Mouse (Mus musculus): ENCODE results near the gene Mapt. TPM values are rescaled to one million over a fixed set of nuclear protein-coding genes. Genes with fewer than 3 reads are reported as not detected.

Mapt gene
- total and polyA plus RNA-seq, 3 experiments = 30.1 to 91.6 (median 77.9) TPM

DNA sequence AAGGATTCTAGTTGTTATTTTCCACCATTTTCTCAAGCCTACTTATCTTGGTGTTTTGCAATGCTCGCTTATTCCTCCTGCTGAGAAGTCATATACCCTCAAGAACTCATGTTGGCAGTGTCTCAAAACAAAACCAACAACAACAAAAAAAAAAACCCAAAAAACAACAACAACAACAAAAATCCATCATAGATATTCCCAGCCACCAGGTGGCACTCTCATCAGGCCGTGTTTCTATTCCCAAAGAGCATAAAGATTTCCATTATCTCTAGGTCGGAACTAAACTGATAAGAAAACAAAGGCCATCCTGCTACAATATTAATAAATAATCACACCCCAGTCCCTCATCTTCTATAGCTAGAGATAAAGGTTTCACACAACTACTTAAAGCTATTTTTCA, 115.7 kb downstream of the Mapt start:
- no peak for DNase-seq
- 42% methylated on average over 3 of the region's 3 CpGs for WGBS
- Histone ChIP-seq H3K9ac (ENCODE audit: low read depth, low read length) (no peak overlapping the region), H3K27ac (no peak overlapping the region), H3K79me2 (replicated peaks; ENCODE audit: control insufficient read depth, insufficient read depth, low read length) (no peaks in the 10 kb centered on the region), H3K4me1 (ENCODE audit: control insufficient read depth, insufficient read depth, low read length) (no peaks in the 10 kb centered on the region), H3K4me3 (no peak overlapping the region), H3K27me3 (ENCODE audit: control insufficient read depth, insufficient read depth, low read length) (no peaks in the 10 kb centered on the region), H3K36me3 (ENCODE audit: control insufficient read depth, insufficient read depth, low read length) (peaks cover 13% of the 10 kb centered on the region)
- intact Hi-C loops (cut with DNase I) = loop anchor here (2.0 kb wide), 2 partner anchors 96 to 114 kb away; no protein-coding TSS in a partner anchor
- TF ChIP-seq CTCF (IDR thresholded peaks at IDR 0.05) = peak; percentile 80
- no peak for TF ChIP-seq EP300 (IDR thresholded peaks at IDR 0.05; ENCODE audit: insufficient read depth, low read depth, low read length)

DNA sequence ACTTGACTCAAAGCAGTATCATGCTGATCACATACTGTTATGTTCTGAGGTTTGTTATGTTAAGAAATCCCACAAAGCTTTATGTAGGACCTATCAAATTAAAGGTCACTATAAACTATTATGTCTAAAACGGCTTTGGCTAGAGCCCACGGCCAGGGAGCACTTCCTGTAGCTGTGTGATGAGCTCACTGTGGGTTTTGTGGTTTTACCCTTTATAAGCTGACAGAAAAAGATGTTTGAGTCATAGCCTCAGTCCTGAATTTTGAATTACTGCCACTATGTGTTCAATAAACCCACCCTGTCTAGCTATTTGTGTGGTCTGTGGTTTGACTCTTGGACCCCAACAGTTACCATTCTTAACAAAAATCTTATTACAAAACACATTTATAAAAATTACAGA, 130.6 kb downstream of the Mapt start:
- Histone ChIP-seq H3K79me2 (replicated peaks; ENCODE audit: control insufficient read depth, insufficient read depth, low read length) (no peaks in the 10 kb centered on the region; the same call in 1 of the 2 replicates), H3K4me3 (no peak overlapping the region), H3K27ac (no peak overlapping the region), H3K4me1 (ENCODE audit: control insufficient read depth, insufficient read depth, low read length) (no peaks in the 10 kb centered on the region; the same call in 1 of the 2 replicates), H3K36me3 (ENCODE audit: control insufficient read depth, insufficient read depth, low read length) (peaks cover 6% of the 10 kb centered on the region), H3K27me3 (ENCODE audit: control insufficient read depth, insufficient read depth, low read length) (no peaks in the 10 kb centered on the region), H3K9ac (ENCODE audit: low read depth, low read length) (no peak overlapping the region)
- TF ChIP-seq EP300 (IDR thresholded peaks at IDR 0.05; ENCODE audit: insufficient read depth, low read depth, low read length) (no peak), POLR2A (IDR thresholded peaks at IDR 0.05; ENCODE audit: insufficient read depth, low read depth, low read length) (no peak), CTCF (IDR thresholded peaks at IDR 0.05) (no peak)
- no peak for DNase-seq
- 31% methylated on average over 2 of the region's 2 CpGs for WGBS
- intact Hi-C loops (cut with DNase I) = no loop called here

- Histone ChIP-seq H3K79me2 (replicated peaks; ENCODE audit: control insufficient read depth, insufficient read depth, low read length) (peaks cover 1% of the 10 kb centered on the region; the same call in 1 of the 2 replicates), H3K27ac (no peak overlapping the region), H3K27me3 (ENCODE audit: control insufficient read depth, insufficient read depth, low read length) (no peaks in the 10 kb centered on the region), H3K9ac (ENCODE audit: low read depth, low read length) (no peak overlapping the region), H3K4me1 (ENCODE audit: control insufficient read depth, insufficient read depth, low read length) (no peaks in the 10 kb centered on the region; the same call in 1 of the 2 replicates), H3K4me3 (no peak overlapping the region), H3K36me3 (ENCODE audit: control insufficient read depth, insufficient read depth, low read length) (peaks cover 8% of the 10 kb centered on the region)
- WGBS = 84% methylated on average over 1 of the region's 1 CpGs
- TF ChIP-seq EP300 (IDR thresholded peaks at IDR 0.05; ENCODE audit: insufficient read depth, low read depth, low read length) = no peak
- no peak for TF ChIP-seq POLR2A (IDR thresholded peaks at IDR 0.05; ENCODE audit: insufficient read depth, low read depth, low read length)
- TF ChIP-seq CTCF (IDR thresholded peaks at IDR 0.05) = no peak
- intact Hi-C loops (cut with DNase I) = no loop called here
- no peak for DNase-seq
These were observed 131.5 kb downstream of the Mapt start for GRCm38 (mm10) chr11:104362704-104363103.

DNA sequence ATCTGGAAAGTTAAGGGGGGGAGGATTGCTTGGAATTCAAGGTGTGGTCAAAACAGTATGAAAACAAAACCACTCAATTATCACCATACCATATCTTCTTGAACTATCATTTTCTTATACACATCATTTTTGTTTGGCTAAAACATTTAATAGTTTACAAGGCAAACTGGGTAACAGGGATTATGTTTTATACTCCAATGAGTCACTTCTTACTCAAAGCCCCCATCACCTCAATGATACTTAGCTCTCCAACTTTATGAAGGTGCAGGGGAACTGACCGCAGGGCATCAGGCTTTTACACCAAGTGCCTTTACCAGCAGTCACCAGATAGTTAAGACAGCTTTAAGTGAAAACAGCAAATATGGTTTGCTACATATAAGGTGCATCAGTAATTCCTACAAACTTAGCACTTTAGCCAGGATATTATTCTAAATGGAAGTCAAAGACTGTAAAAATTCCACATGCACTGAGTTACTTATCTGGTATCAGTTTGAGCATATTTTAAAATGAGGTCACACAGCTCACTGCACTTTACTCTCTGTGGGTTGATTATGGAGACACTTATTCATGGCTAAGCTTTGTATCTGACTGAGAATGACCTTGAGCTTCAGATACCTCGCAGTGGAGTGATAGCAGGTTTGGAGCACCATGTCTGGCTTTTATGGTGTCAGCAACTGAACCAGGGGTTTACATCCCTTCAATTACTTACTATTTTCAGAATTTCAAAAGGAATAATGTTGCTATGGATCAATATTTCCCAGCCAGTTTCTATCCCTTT, 132.8 kb downstream of the Mapt start:
- 64% methylated on average over 2 of the region's 2 CpGs for WGBS
- DNase-seq = no peak
- no peaks in the 10 kb centered on the region; the same call in 1 of the 2 replicates for H3K4me1 ChIP-seq (ENCODE audit: control insufficient read depth, insufficient read depth, low read length)
- TF ChIP-seq EP300 (IDR thresholded peaks at IDR 0.05; ENCODE audit: insufficient read depth, low read depth, low read length) = no peak
- no peak overlapping the region for H3K9ac ChIP-seq (ENCODE audit: low read depth, low read length)
- no peaks in the 10 kb centered on the region for H3K27me3 ChIP-seq (ENCODE audit: control insufficient read depth, insufficient read depth, low read length)
- intact Hi-C loops (cut with DNase I) = no loop called here
- no peak overlapping the region for H3K27ac ChIP-seq
- H3K79me2 ChIP-seq (replicated peaks; ENCODE audit: control insufficient read depth, insufficient read depth, low read length) = peaks cover 1% of the 10 kb centered on the region; the same call in 1 of the 2 replicates
- H3K36me3 ChIP-seq (ENCODE audit: control insufficient read depth, insufficient read depth, low read length) = peaks cover 14% of the 10 kb centered on the region
- no peak overlapping the region for H3K4me3 ChIP-seq

DNA sequence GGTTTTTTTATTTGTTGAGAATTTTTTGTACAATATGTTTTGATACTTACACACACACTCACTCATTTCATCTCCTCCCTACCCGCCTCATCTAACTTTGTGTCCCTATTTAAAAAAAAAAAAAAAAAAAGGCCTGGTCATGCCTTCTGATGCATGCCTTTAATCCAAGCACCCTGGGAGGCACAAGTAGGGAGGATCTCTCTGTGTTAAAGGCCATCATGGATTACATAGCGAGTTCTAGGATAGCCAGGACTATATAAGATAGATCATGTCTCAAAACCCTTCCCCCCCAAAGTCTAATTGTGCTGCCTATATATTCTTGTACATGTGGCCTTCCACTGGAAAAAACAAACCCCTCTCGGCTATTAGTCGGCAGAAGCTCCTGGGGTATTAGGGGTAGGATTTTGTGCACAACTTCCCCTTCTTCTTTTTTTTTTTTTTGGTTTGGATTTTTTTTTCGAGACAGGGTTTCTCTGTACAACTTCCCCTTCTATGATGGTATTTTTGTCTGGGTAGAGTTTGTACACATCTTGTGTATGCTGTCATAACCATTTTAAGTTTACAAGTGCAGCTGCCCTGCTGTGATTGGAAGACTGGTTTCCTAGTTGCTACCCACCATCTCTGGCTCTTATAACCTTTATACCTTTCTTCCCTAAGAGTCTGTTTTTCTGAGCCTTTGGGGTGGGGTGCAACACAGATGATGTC, 136.4 kb downstream of the Mapt start:
- DNase-seq = no peak
- H3K4me3 ChIP-seq = no peak overlapping the region
- H3K79me2 ChIP-seq (replicated peaks; ENCODE audit: control insufficient read depth, insufficient read depth, low read length) = peaks cover 1% of the 10 kb centered on the region; the same call in 1 of the 2 replicates
- no peak overlapping the region for H3K27ac ChIP-seq
- intact Hi-C loops (cut with DNase I) = no loop called here
- no peaks in the 10 kb centered on the region for H3K27me3 ChIP-seq (ENCODE audit: control insufficient read depth, insufficient read depth, low read length)
- 77% methylated on average over 5 of the region's 5 CpGs for WGBS
- TF ChIP-seq EP300 (IDR thresholded peaks at IDR 0.05; ENCODE audit: insufficient read depth, low read depth, low read length) (no peak), POLR2A (IDR thresholded peaks at IDR 0.05; ENCODE audit: insufficient read depth, low read depth, low read length) (no peak), CTCF (IDR thresholded peaks at IDR 0.05) (no peak)
- no peak overlapping the region for H3K9ac ChIP-seq (ENCODE audit: low read depth, low read length)
- H3K4me1 ChIP-seq (ENCODE audit: control insufficient read depth, insufficient read depth, low read length) = no peaks in the 10 kb centered on the region
- H3K36me3 ChIP-seq (ENCODE audit: control insufficient read depth, insufficient read depth, low read length) = peaks cover 14% of the 10 kb centered on the region

DNA sequence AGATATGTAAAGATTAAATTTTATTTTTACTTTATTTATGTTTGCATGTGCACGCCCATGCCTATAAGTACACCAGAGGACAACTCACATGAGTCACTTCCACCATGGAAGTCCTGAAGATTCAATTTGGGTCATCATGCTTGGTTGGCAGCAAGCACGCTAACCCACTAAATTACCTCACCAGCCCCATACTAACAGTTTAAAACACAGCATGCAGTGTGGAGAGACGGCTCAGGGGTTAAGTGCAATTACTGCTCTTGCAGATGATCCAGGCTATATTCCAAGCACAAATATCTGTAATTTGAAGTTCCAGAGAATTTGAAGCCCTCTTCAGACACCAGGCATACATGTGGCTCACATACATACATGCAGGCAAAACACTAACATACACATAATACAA, 145.1 kb downstream of the Mapt start:
- TF ChIP-seq POLR2A (IDR thresholded peaks at IDR 0.05; ENCODE audit: insufficient read depth, low read depth, low read length) = no peak
- no peak for TF ChIP-seq CTCF (IDR thresholded peaks at IDR 0.05)
- no peak for TF ChIP-seq EP300 (IDR thresholded peaks at IDR 0.05; ENCODE audit: insufficient read depth, low read depth, low read length)
- Histone ChIP-seq H3K27me3 (ENCODE audit: control insufficient read depth, insufficient read depth, low read length) (no peaks in the 10 kb centered on the region), H3K36me3 (ENCODE audit: control insufficient read depth, insufficient read depth, low read length) (peaks cover 9% of the 10 kb centered on the region), H3K9ac (ENCODE audit: low read depth, low read length) (no peak overlapping the region), H3K4me1 (ENCODE audit: control insufficient read depth, insufficient read depth, low read length) (no peaks in the 10 kb centered on the region; the same call in 1 of the 2 replicates), H3K4me3 (no peak overlapping the region), H3K27ac (no peak overlapping the region), H3K79me2 (replicated peaks; ENCODE audit: control insufficient read depth, insufficient read depth, low read length) (peaks cover 3% of the 10 kb centered on the region; the same call in 1 of the 2 replicates)
- no peak for DNase-seq
- 92% methylated on average over 3 of the region's 3 CpGs for WGBS
- intact Hi-C loops (cut with DNase I) = no loop called here
